Mouse (Mus musculus): ENCODE measurements around the gene Epha10. TPM values are rescaled to one million over a fixed set of nuclear protein-coding genes. Genes with fewer than 3 reads are reported as not detected.
"Not testable (repeated sequence)": the region's sequence is repeated elsewhere in the genome, so short reads cannot be mapped to it uniquely, and the experiment has no call there.

Epha10 gene
- polyA plus RNA-seq, 1 experiment from 2014 or later: not detected

GRCm38 (mm10) chr4:124894508-124895428, 14.1 kb downstream of the Epha10 start:
- no peak; the same call in 1 of the 2 replicates for ATAC-seq (ENCODE audit: insufficient number of reproducible peaks, low FRiP score)
- Histone ChIP-seq H3K27me3 (replicated peaks) (peaks cover 90% of the 10 kb centered on the region), H3K27ac (ENCODE audit: poor library complexity, severe bottlenecking) (no peak overlapping the region), H3K4me3 (peak overlapping the region; percentile 59), H3K36me3 (no peaks in the 10 kb centered on the region), H3K9ac (0 out of 2 replicates have a peak overlapping the region, but pooled peaks have one; percentile 32), H3K9me3 (replicated peaks) (no peaks in the 10 kb centered on the region), H3K4me2 (peak overlapping the region; percentile 93), H3K4me1 (replicated peaks) (peaks cover 8% of the 10 kb centered on the region)
- WGBS: 3% methylated on average over 83 of the region's 83 CpGs

- Histone ChIP-seq H3K4me2 (no peak overlapping the region), H3K36me3 (no peaks in the 10 kb centered on the region), H3K4me3 (no peak overlapping the region), H3K27ac (ENCODE audit: poor library complexity, severe bottlenecking) (no peak overlapping the region), H3K4me1 (replicated peaks) (peaks cover 8% of the 10 kb centered on the region), H3K9me3 (replicated peaks) (no peaks in the 10 kb centered on the region), H3K27me3 (replicated peaks) (peaks cover 82% of the 10 kb centered on the region), H3K9ac (no peak overlapping the region)
- ATAC-seq (ENCODE audit: insufficient number of reproducible peaks, low FRiP score): no peak
- 56% methylated on average over 10 of the region's 10 CpGs for WGBS
These were observed 17.7 kb downstream of the Epha10 start for GRCm38 (mm10) chr4:124898428-124898827.

GRCm38 (mm10) chr4:124899906-124900305, 19.2 kb downstream of the Epha10 start:
- no peak overlapping the region for H3K4me2 ChIP-seq
- H3K4me1 ChIP-seq (replicated peaks): peaks cover 2% of the 10 kb centered on the region
- no peak for ATAC-seq (ENCODE audit: insufficient number of reproducible peaks, low FRiP score)
- H3K9ac ChIP-seq: no peak overlapping the region
- no peaks in the 10 kb centered on the region for H3K36me3 ChIP-seq
- no peak overlapping the region for H3K4me3 ChIP-seq
- no peak overlapping the region for H3K27ac ChIP-seq (ENCODE audit: poor library complexity, severe bottlenecking)
- WGBS: 44% methylated on average over 5 of the region's 5 CpGs
- no peaks in the 10 kb centered on the region for H3K9me3 ChIP-seq (replicated peaks)
- peaks cover 78% of the 10 kb centered on the region for H3K27me3 ChIP-seq (replicated peaks)

- Histone ChIP-seq H3K9me3 (replicated peaks) (no peaks in the 10 kb centered on the region), H3K9ac (no peak overlapping the region), H3K4me3 (no peak overlapping the region), H3K4me2 (no peak overlapping the region), H3K4me1 (replicated peaks) (peaks cover 8% of the 10 kb centered on the region), H3K27ac (ENCODE audit: poor library complexity, severe bottlenecking) (no peak overlapping the region), H3K36me3 (no peaks in the 10 kb centered on the region), H3K27me3 (replicated peaks) (peaks cover 52% of the 10 kb centered on the region)
- no peak for ATAC-seq (ENCODE audit: insufficient number of reproducible peaks, low FRiP score)
- 55% methylated on average over 4 of the region's 4 CpGs for WGBS
These were observed 24.7 kb downstream of the Epha10 start for GRCm38 (mm10) chr4:124905417-124905816.

- peak; percentile 66; the same call in 1 of the 2 replicates for ATAC-seq (ENCODE audit: insufficient number of reproducible peaks, low FRiP score)
These were observed 25.5 kb downstream of the Epha10 start for GRCm38 (mm10) chr4:124905971-124906822.

GRCm38 (mm10) chr4:124928102-124928501, 47.4 kb downstream of the Epha10 start:
- H3K27me3 ChIP-seq (replicated peaks): no peaks in the 10 kb centered on the region
- 93% methylated on average over 5 of the region's 5 CpGs for WGBS

More at GRCm38 (mm10) chr4:124905971-124906822, 25.5 kb downstream of the Epha10 start:
- H3K4me2 ChIP-seq: peak overlapping the region; percentile 63
- peaks cover 6% of the 10 kb centered on the region for H3K9me3 ChIP-seq (replicated peaks)
- WGBS: 8% methylated on average over 21 of the region's 21 CpGs
- H3K4me3 ChIP-seq: peak overlapping the region; percentile 27
- no peaks in the 10 kb centered on the region for H3K36me3 ChIP-seq
- H3K27ac ChIP-seq (ENCODE audit: poor library complexity, severe bottlenecking): no peak overlapping the region
- H3K9ac ChIP-seq: peak overlapping the region; percentile 44; the same call in 1 of the 2 replicates
- H3K4me1 ChIP-seq (replicated peaks): peaks cover 8% of the 10 kb centered on the region
- peaks cover 49% of the 10 kb centered on the region for H3K27me3 ChIP-seq (replicated peaks)

GRCm38 (mm10) chr4:124936613-124937471, 56.1 kb downstream of the Epha10 start, which contains the start of gene 9930104L06Rik:
Gene 9930104L06Rik (plus strand): TSS chr4:124937048.
- ATAC-seq (ENCODE audit: insufficient number of reproducible peaks, low FRiP score): peak; percentile 99
- peaks cover 33% of the 10 kb centered on the region for H3K36me3 ChIP-seq
- peak within 1 kb of the TSS; percentile 78 for H3K4me3 ChIP-seq
- H3K27me3 ChIP-seq (replicated peaks): no peaks in the 10 kb centered on the region
- H3K9ac ChIP-seq: peak within 1 kb of the TSS; percentile 82
- peak within 1 kb of the TSS; percentile 74 for H3K4me2 ChIP-seq
- WGBS: under 1% methylated on average over 52 of the region's 52 CpGs
- peak within 1 kb of the TSS; percentile 4; the same call in 1 of the 2 replicates for H3K27ac ChIP-seq (ENCODE audit: poor library complexity, severe bottlenecking)
- peaks cover 16% of the 10 kb centered on the region for H3K4me1 ChIP-seq (replicated peaks)
- no peaks in the 10 kb centered on the region for H3K9me3 ChIP-seq (replicated peaks)

More at GRCm38 (mm10) chr4:124928102-124928501, 47.4 kb downstream of the Epha10 start:
- H3K27ac ChIP-seq (ENCODE audit: poor library complexity, severe bottlenecking): no peak overlapping the region
- ATAC-seq (ENCODE audit: insufficient number of reproducible peaks, low FRiP score): no peak
- no peaks in the 10 kb centered on the region for H3K9me3 ChIP-seq (replicated peaks)
- no peak overlapping the region for H3K4me2 ChIP-seq
- no peaks in the 10 kb centered on the region for H3K4me1 ChIP-seq (replicated peaks)
- no peak overlapping the region for H3K4me3 ChIP-seq
- peaks cover 80% of the 10 kb centered on the region for H3K36me3 ChIP-seq
- no peak overlapping the region for H3K9ac ChIP-seq

GRCm38 (mm10) chr4:124939211-124939610, 58.5 kb downstream of the Epha10 start, which contains the start of gene Cdca8:
Gene Cdca8 (minus strand): TSS chr4:124939311.
- Histone ChIP-seq H3K36me3 (peaks cover 48% of the 10 kb centered on the region), H3K4me1 (replicated peaks) (peaks cover 16% of the 10 kb centered on the region)
- ATAC-seq (ENCODE audit: insufficient number of reproducible peaks, low FRiP score); H3K4me2 ChIP-seq; H3K27ac ChIP-seq (ENCODE audit: poor library complexity, severe bottlenecking); H3K27me3 ChIP-seq (replicated peaks); H3K9me3 ChIP-seq (replicated peaks); H3K4me3 ChIP-seq; H3K9ac ChIP-seq: not testable (repeated sequence)
- 89% methylated on average over 4 of the region's 4 CpGs for WGBS

GRCm38 (mm10) chr4:124943022-124943421, 62.3 kb downstream of the Epha10 start:
- H3K9me3 ChIP-seq (replicated peaks): no peaks in the 10 kb centered on the region
- H3K27ac ChIP-seq (ENCODE audit: poor library complexity, severe bottlenecking): no peak overlapping the region
- H3K36me3 ChIP-seq: peaks cover 48% of the 10 kb centered on the region
- H3K4me3 ChIP-seq: no peak overlapping the region
- no peak overlapping the region for H3K9ac ChIP-seq
- no peak overlapping the region for H3K4me2 ChIP-seq
- ATAC-seq (ENCODE audit: insufficient number of reproducible peaks, low FRiP score): no peak
- H3K4me1 ChIP-seq (replicated peaks): no peaks in the 10 kb centered on the region; the same call in 1 of the 2 replicates
- 8% methylated on average over 4 of the region's 4 CpGs for WGBS
- no peaks in the 10 kb centered on the region for H3K27me3 ChIP-seq (replicated peaks)

- 55% methylated on average over 5 of the region's 5 CpGs for WGBS
- Histone ChIP-seq H3K27ac (ENCODE audit: poor library complexity, severe bottlenecking) (no peak overlapping the region), H3K4me2 (no peak overlapping the region), H3K4me1 (replicated peaks) (no peaks in the 10 kb centered on the region), H3K27me3 (replicated peaks) (no peaks in the 10 kb centered on the region), H3K9ac (no peak overlapping the region), H3K4me3 (no peak overlapping the region), H3K9me3 (replicated peaks) (no peaks in the 10 kb centered on the region), H3K36me3 (peaks cover 41% of the 10 kb centered on the region)
- ATAC-seq (ENCODE audit: insufficient number of reproducible peaks, low FRiP score): no peak
These were observed 63.1 kb downstream of the Epha10 start for GRCm38 (mm10) chr4:124943781-124944180.

Data from heart, embryonic 12.5 days (tissue).